Comparison of ENCODE assay signal across 7 mouse cellular contexts in the genomic region with DNA sequence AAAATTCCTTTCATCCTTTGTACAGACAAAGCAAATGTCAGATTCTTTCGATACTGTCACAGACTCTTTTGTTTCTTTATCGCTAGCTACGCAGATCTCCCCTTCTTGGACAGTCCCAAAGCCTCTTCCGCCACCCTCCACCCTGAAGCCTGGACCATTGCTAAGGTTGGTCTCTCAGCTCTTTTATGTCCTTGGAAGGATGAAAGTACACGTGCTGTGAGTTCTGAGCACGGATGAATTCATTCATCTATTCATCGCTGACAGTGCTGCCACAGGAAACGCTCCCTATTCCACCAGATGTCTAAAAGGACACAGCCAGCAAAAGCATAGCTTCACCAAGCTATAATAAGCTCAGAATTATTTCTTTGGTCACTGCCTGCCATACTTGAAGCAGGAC. TPM values are rescaled to one million over a fixed set of nuclear protein-coding genes. Genes with fewer than 3 reads are reported as not detected.
DNase-seq lines count a peak whose midpoint lies in the region; ATAC-seq lines count a peak whose summit lies in the region.

No protein-coding gene starts in this region.

- no peak overlapping the region for H3K4me3 ChIP-seq in limb, embryonic 13.5 days
- H3K4me3 ChIP-seq in limb, embryonic 10.5 days = no peak overlapping the region
- H3K4me3 ChIP-seq in hindbrain, embryonic 16.5 days (ENCODE audit: low read length) = peak overlapping the region; percentile 43
- no peak overlapping the region for H3K4me3 ChIP-seq in neural tube, embryonic 11.5 days (ENCODE audit: low read depth, low read length)

- 65% methylated on average over 8 of the region's 8 CpGs for WGBS in limb, embryonic 13.5 days
- 79% methylated on average over 8 of the region's 8 CpGs for WGBS in limb, embryonic 10.5 days
- 6% methylated on average over 8 of the region's 8 CpGs for WGBS in hindbrain, embryonic 16.5 days
- WGBS in neural tube, embryonic 11.5 days = 27% methylated on average over 8 of the region's 8 CpGs

- H3K27me3 ChIP-seq in limb, embryonic 13.5 days = no peaks in the 10 kb centered on the region
- H3K27me3 ChIP-seq in limb, embryonic 10.5 days (ENCODE audit: low read depth, poor library complexity, severe bottlenecking) = no peaks in the 10 kb centered on the region
- no peaks in the 10 kb centered on the region for H3K27me3 ChIP-seq in hindbrain, embryonic 16.5 days (replicated peaks; ENCODE audit: control insufficient read depth, insufficient read depth, low read length)
- H3K27me3 ChIP-seq in neural tube, embryonic 11.5 days (ENCODE audit: control insufficient read depth, insufficient read depth, low read length) = no peaks in the 10 kb centered on the region

- H3K4me1 ChIP-seq in limb, embryonic 13.5 days = peaks cover 5% of the 10 kb centered on the region; the same call in 1 of the 2 replicates
- peaks cover 8% of the 10 kb centered on the region for H3K4me1 ChIP-seq in limb, embryonic 10.5 days
- H3K4me1 ChIP-seq in hindbrain, embryonic 16.5 days (ENCODE audit: control insufficient read depth, insufficient read depth, low read depth, low read length) = peaks cover 7% of the 10 kb centered on the region; the same call in 1 of the 2 replicates
- no peaks in the 10 kb centered on the region for H3K4me1 ChIP-seq in neural tube, embryonic 11.5 days (ENCODE audit: control insufficient read depth, insufficient read depth, low read length)

- no peak for ATAC-seq in limb, embryonic 13.5 days (ENCODE audit: low FRiP score, low read depth)
- ATAC-seq in hindbrain, embryonic 16.5 days = peak; percentile 54; the same call in 1 of the 2 replicates
- no peak for ATAC-seq in neural tube, embryonic 11.5 days (ENCODE audit: insufficient read depth, low FRiP score, low TSS enrichment)
- ATAC-seq in CD4-positive, CD25-positive, alpha-beta regulatory T cell, adult 4 months = no peak

- DNase-seq in limb, embryonic 10.5 days (ENCODE audit: low spot score) = no peak
- peak; percentile 5 for DNase-seq in embryo, embryonic 9.5 days (ENCODE audit: extremely low spot score)
- peak; percentile 10 for DNase-seq in neural tube, embryonic 11.5 days (ENCODE audit: low spot score)
- DNase-seq in kidney, postnatal 10 days = no peak

- no peak overlapping the region for H3K27ac ChIP-seq in limb, embryonic 13.5 days
- H3K27ac ChIP-seq in limb, embryonic 10.5 days = no peak overlapping the region
- peak overlapping the region; percentile 89 for H3K27ac ChIP-seq in hindbrain, embryonic 16.5 days (ENCODE audit: low read depth, low read length)
- peak overlapping the region; percentile 62; the same call in 1 of the 2 replicates for H3K27ac ChIP-seq in neural tube, embryonic 11.5 days (ENCODE audit: low read depth, low read length)

- peak overlapping the region; percentile 28; the same call in 1 of the 2 replicates for H3K4me2 ChIP-seq in limb, embryonic 13.5 days (replicated peaks)
- H3K4me2 ChIP-seq in hindbrain, embryonic 16.5 days (ENCODE audit: low read length) = peak overlapping the region; percentile 74
- no peak overlapping the region for H3K4me2 ChIP-seq in neural tube, embryonic 11.5 days (ENCODE audit: low read depth)

- no peaks in the 10 kb centered on the region for H3K9me3 ChIP-seq in limb, embryonic 13.5 days
- no peaks in the 10 kb centered on the region for H3K9me3 ChIP-seq in limb, embryonic 10.5 days (replicated peaks)
- H3K9me3 ChIP-seq in hindbrain, embryonic 16.5 days (ENCODE audit: control insufficient read depth, low read length) = no peaks in the 10 kb centered on the region
- H3K9me3 ChIP-seq in neural tube, embryonic 11.5 days (ENCODE audit: control insufficient read depth, low read length) = no peaks in the 10 kb centered on the region

- no peak overlapping the region; the same call in 1 of the 2 replicates for H3K9ac ChIP-seq in limb, embryonic 13.5 days
- peak overlapping the region; percentile 69 for H3K9ac ChIP-seq in hindbrain, embryonic 16.5 days (ENCODE audit: low read depth, low read length)
- H3K9ac ChIP-seq in neural tube, embryonic 11.5 days (ENCODE audit: low read length) = no peak overlapping the region

- no peaks in the 10 kb centered on the region for H3K36me3 ChIP-seq in limb, embryonic 13.5 days
- H3K36me3 ChIP-seq in limb, embryonic 10.5 days = no peaks in the 10 kb centered on the region
- no peaks in the 10 kb centered on the region for H3K36me3 ChIP-seq in hindbrain, embryonic 16.5 days (ENCODE audit: control insufficient read depth, insufficient read depth, low read length)
- no peaks in the 10 kb centered on the region for H3K36me3 ChIP-seq in neural tube, embryonic 11.5 days (ENCODE audit: control insufficient read depth, insufficient read depth, low read length)

RNA-seq across cellular contexts. Expression of gene Mast2, which starts 58.0 kb away (rescaled TPM):
- polyA plus RNA-seq in limb, embryonic 13.5 days (2015; fragmentation: Nextera tagmentation; extraction: Ambion mirVana) = 14.7 and 15.1 TPM in 2 replicates
- 16.3 and 19.2 TPM in 2 replicates for polyA plus RNA-seq in limb, embryonic 10.5 days (2016; fragmentation: Nextera tagmentation; extraction: Ambion mirVana)
- polyA plus RNA-seq in hindbrain, embryonic 16.5 days (2015; fragmentation: Nextera tagmentation; extraction: Ambion mirVana) = 32.2 and 40.4 TPM in 2 replicates
- 31.9 and 36.5 TPM in 2 replicates for polyA plus RNA-seq in neural tube, embryonic 11.5 days (2014; fragmentation: Nextera tagmentation; extraction: Ambion mirVana)
- 1 to 10 TPM; 3.4 to 4.0 TPM for polyA plus RNA-seq in CD4-positive, CD25-positive, alpha-beta regulatory T cell, adult 4 months (2017; shearing (Covaris generic))

Comparison
In these comparisons a context has a peak if more than half of its experiments do, and no peak if none do; other contexts are left out.
1. H3K27ac ChIP-seq: peak in hindbrain, embryonic 16.5 days (single experiment) and neural tube, embryonic 11.5 days (single experiment); none in limb, embryonic 13.5 days (single experiment) and limb, embryonic 10.5 days (single experiment).
2. DNase-seq: peak in embryo, embryonic 9.5 days (single experiment) and neural tube, embryonic 11.5 days (single experiment); none in limb, embryonic 10.5 days (single experiment) and kidney, postnatal 10 days (single experiment).